Mouse (Mus musculus) lung, adult 2 months (tissue): ENCODE results near the gene Bag5.

Experiments
- CTCF ChIP-seq: fragments of 200-500 bp; IDR thresholded peaks from 2 replicates; pipeline ENCODE4 v1.5.1; 2011; ENCODE audit warnings: mild to moderate bottlenecking, low read length, control low read depth; ENCODE audit not compliant: insufficient read depth
- POLR2A ChIP-seq: fragments of 200-500 bp; IDR thresholded peaks from 2 replicates; pipeline ENCODE4 v1.6.1; 2011; ENCODE audit warnings: low read depth, mild to moderate bottlenecking, control low read depth, low read length, borderline replicate concordance; ENCODE audit errors: extremely low read depth

DNA sequence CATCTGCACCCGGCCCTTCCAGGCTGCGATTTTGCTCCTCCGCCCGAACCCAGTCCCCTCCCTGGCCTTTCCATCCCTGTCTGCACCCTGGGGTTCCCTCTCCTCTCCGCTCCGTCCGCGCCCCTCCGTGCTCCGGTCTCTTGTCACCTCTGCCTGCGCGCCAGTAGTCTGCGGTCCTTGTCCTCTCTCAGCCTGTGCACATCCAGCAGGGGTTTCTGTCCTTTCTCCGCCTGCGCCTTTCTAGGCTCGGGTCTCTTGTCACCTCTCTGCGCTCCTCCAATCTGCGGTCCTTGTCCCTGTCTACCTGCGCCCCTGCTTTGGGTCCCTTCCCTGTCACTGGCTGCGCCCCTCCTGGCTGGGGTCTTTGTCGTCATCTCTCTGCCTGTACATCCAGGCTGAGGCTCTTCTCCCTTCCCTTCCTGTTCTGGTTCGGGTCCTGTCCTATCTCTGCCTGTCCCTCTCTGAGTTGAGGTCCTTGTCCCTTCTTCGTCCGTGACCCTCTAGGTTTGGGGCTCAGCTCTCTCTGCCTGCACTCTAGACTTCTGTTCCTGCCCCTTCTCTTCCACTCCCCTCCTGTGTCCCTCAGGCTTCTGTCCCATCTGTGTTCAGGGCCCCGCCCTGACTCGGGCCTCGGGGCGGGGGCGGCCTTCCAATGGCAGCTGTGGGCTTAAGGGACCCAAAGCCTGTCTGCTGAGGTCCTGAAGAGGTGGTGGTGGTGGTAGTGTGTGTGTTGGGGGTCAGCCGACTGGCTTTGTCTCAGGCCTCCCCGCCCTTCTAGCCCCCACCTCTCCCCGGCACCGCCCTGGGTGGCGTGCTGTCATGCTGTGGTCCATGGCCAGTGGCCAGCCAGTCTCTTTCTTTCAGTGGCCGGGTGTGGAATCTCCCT is 46.4 kb upstream of the Bag5 start:
- TF ChIP-seq POLR2A, result peak; percentile 51; the same call in 1 of the 2 replicates
- no peak for TF ChIP-seq CTCF
